Mouse (Mus musculus) erythroblast, embryonic 14.5 days (primary cell): ENCODE results near the gene Gnaz.

Source experiments
- GATA1 ChIP-seq: IDR thresholded peaks from 2 replicates; pipeline ENCODE4 v1.6.1; 2012; ENCODE audit warnings: low read length, inconsistent platforms, mixed read lengths
- TAL1 ChIP-seq: IDR thresholded peaks from 3 replicates; pipeline ENCODE4 v1.6.1; 2012; ENCODE audit warnings: low read length, inconsistent platforms, mixed read lengths

- TF ChIP-seq TAL1 (no peak), GATA1 (no peak)
These were observed 2.3 kb downstream of the Gnaz start for GRCm38 (mm10) chr10:74969266-74969665.
